Mouse (Mus musculus) kidney, postnatal 10 days (tissue): ENCODE data around the gene Irgc1.
"Not testable (repeated sequence)": the region's sequence is repeated elsewhere in the genome, so short reads cannot be mapped to it uniquely, and the experiment has no call there.

Experiments used
- DNase-seq: peaks from one replicate; pipeline ENCODE4 v3.0.0; 2021; ENCODE audit warnings: mixed read lengths

Irgc1 gene

GRCm38 (mm10) chr7:24451855-24452311 lies at the start of gene Irgc1:
TSS of gene Irgc1 (minus strand) at chr7:24452297.
- DNase-seq = no peak

GRCm38 (mm10) chr7:24501492-24501891 lies 49.4 kb upstream of the Irgc1 start:
- peak; percentile 51 for DNase-seq

- DNase-seq = peak; percentile 52
These were observed 48.8 kb upstream of the Irgc1 start for GRCm38 (mm10) chr7:24500929-24501328.

GRCm38 (mm10) chr7:24499856-24500577 lies 47.9 kb upstream of the Irgc1 start:
- DNase-seq = peak; percentile 62

GRCm38 (mm10) chr7:24488303-24488702 lies 36.2 kb upstream of the Irgc1 start:
- no peak for DNase-seq

GRCm38 (mm10) chr7:24487403-24487802 lies 35.3 kb upstream of the Irgc1 start:
- no peak for DNase-seq

- peak; percentile 35 for DNase-seq
These were observed 34.6 kb upstream of the Irgc1 start for GRCm38 (mm10) chr7:24486654-24487130.

- DNase-seq = no peak
These were observed 33.4 kb upstream of the Irgc1 start for GRCm38 (mm10) chr7:24485481-24485880.

GRCm38 (mm10) chr7:24483291-24483690 lies 31.2 kb upstream of the Irgc1 start:
- not testable (repeated sequence) for DNase-seq

- DNase-seq = no peak
These were observed 30.3 kb upstream of the Irgc1 start for GRCm38 (mm10) chr7:24482208-24483020.

GRCm38 (mm10) chr7:24481474-24482207 lies 29.5 kb upstream of the Irgc1 start, which contains the start of gene Cadm4:
TSS of gene Cadm4 (plus strand) at chr7:24482023.
- peak; percentile 91 for DNase-seq

- no peak for DNase-seq
These were observed 28.9 kb upstream of the Irgc1 start for GRCm38 (mm10) chr7:24480986-24481473.

GRCm38 (mm10) chr7:24480121-24480941 lies 28.2 kb upstream of the Irgc1 start:
- no peak for DNase-seq

- DNase-seq = no peak
These were observed 27.6 kb upstream of the Irgc1 start for GRCm38 (mm10) chr7:24479685-24480084.

- DNase-seq = no peak
These were observed 26.8 kb upstream of the Irgc1 start for GRCm38 (mm10) chr7:24478911-24479310.

- no peak for DNase-seq
These were observed 24.8 kb upstream of the Irgc1 start for GRCm38 (mm10) chr7:24476856-24477255.

- DNase-seq = no peak
These were observed 24.2 kb upstream of the Irgc1 start for GRCm38 (mm10) chr7:24476338-24476737.

- DNase-seq = peak; percentile 42
These were observed 22.9 kb upstream of the Irgc1 start for GRCm38 (mm10) chr7:24474811-24475506.

- DNase-seq = peak; percentile 69
These were observed 21.9 kb upstream of the Irgc1 start for GRCm38 (mm10) chr7:24473913-24474529.

- peak; percentile 39 for DNase-seq
These were observed 20.8 kb upstream of the Irgc1 start for GRCm38 (mm10) chr7:24472937-24473336.

GRCm38 (mm10) chr7:24472442-24472841 lies 20.3 kb upstream of the Irgc1 start:
- DNase-seq = no peak
